Mouse (Mus musculus): ENCODE results near the gene Sptb. TPM values are rescaled to one million over a fixed set of nuclear protein-coding genes. Genes with fewer than 3 reads are reported as not detected.
A peak's percentile ranks its signal among the peaks of the same experiment; 100 is the strongest.

The Sptb gene
- polyA plus RNA-seq, 1 experiment from 2014 or later, result 53.4 TPM

GRCm38 (mm10) chr12:76582841-76583240 is 127.5 kb downstream of the Sptb start:
- ATAC-seq (replicated peaks; ENCODE audit: low FRiP score) (peak; percentile 28; the same call in 1 of the 2 replicates), DNase-seq (ENCODE audit: low spot score) (no peak)
- Histone ChIP-seq H3K4me3 (ENCODE audit: low read depth, low read length) (no peak overlapping the region), H3K4me1 (replicated peaks; ENCODE audit: control insufficient read depth, insufficient read depth, low read length) (peaks cover 3% of the 10 kb centered on the region; the same call in 1 of the 2 replicates), H3K9ac (ENCODE audit: low read depth, low read length) (no peak overlapping the region), H3K4me2 (no peak overlapping the region), H3K36me3 (ENCODE audit: control insufficient read depth, insufficient read depth, low read length) (0 out of 2 replicates have a peak, but pooled peaks cover 1% of the 10 kb centered on the region), H3K27ac (ENCODE audit: low read depth, low read length) (no peak overlapping the region), H3K27me3 (replicated peaks; ENCODE audit: control insufficient read depth, insufficient read depth, low read length) (no peaks in the 10 kb centered on the region), H3K9me3 (ENCODE audit: control insufficient read depth, low read length) (peaks cover 2% of the 10 kb centered on the region; the same call in 1 of the 2 replicates)
- WGBS, result 35% methylated on average over 6 of the region's 6 CpGs

- Histone ChIP-seq H3K9ac (ENCODE audit: low read depth, low read length) (no peak overlapping the region), H3K36me3 (ENCODE audit: control insufficient read depth, insufficient read depth, low read length) (0 out of 2 replicates have a peak, but pooled peaks cover 3% of the 10 kb centered on the region), H3K27ac (ENCODE audit: low read depth, low read length) (no peak overlapping the region), H3K4me3 (ENCODE audit: low read depth, low read length) (no peak overlapping the region), H3K27me3 (replicated peaks; ENCODE audit: control insufficient read depth, insufficient read depth, low read length) (no peaks in the 10 kb centered on the region), H3K4me1 (replicated peaks; ENCODE audit: control insufficient read depth, insufficient read depth, low read length) (peaks cover 3% of the 10 kb centered on the region; the same call in 1 of the 2 replicates), H3K9me3 (ENCODE audit: control insufficient read depth, low read length) (peaks cover 2% of the 10 kb centered on the region; the same call in 1 of the 2 replicates), H3K4me2 (no peak overlapping the region)
- 86% methylated on average over 3 of the region's 3 CpGs for WGBS
- DNase-seq (ENCODE audit: low spot score), result no peak
- ATAC-seq (replicated peaks; ENCODE audit: low FRiP score), result no peak
Measured at GRCm38 (mm10) chr12:76582139-76582538, 128.2 kb downstream of the Sptb start.

GRCm38 (mm10) chr12:76579806-76580205 is 130.5 kb downstream of the Sptb start:
- ATAC-seq (replicated peaks; ENCODE audit: low FRiP score), result no peak
- WGBS, result 67% methylated on average over 1 of the region's 1 CpGs
- peaks cover 7% of the 10 kb centered on the region; the same call in 1 of the 2 replicates for H3K36me3 ChIP-seq (ENCODE audit: control insufficient read depth, insufficient read depth, low read length)

GRCm38 (mm10) chr12:76578465-76578864 is 131.9 kb downstream of the Sptb start:
- peaks cover 7% of the 10 kb centered on the region; the same call in 1 of the 2 replicates for H3K36me3 ChIP-seq (ENCODE audit: control insufficient read depth, insufficient read depth, low read length)
- no peak overlapping the region for H3K27ac ChIP-seq (ENCODE audit: low read depth, low read length)
- WGBS, result 69% methylated on average over 2 of the region's 2 CpGs
- no peaks in the 10 kb centered on the region for H3K9me3 ChIP-seq (ENCODE audit: control insufficient read depth, low read length)
- ATAC-seq (replicated peaks; ENCODE audit: low FRiP score), result no peak
- 0 out of 2 replicates have a peak, but pooled peaks cover 3% of the 10 kb centered on the region for H3K27me3 ChIP-seq (replicated peaks; ENCODE audit: control insufficient read depth, insufficient read depth, low read length)
- no peak overlapping the region for H3K4me3 ChIP-seq (ENCODE audit: low read depth, low read length)
- H3K4me1 ChIP-seq (replicated peaks; ENCODE audit: control insufficient read depth, insufficient read depth, low read length), result peaks cover 8% of the 10 kb centered on the region; the same call in 1 of the 2 replicates
- no peak for DNase-seq (ENCODE audit: low spot score)
- H3K4me2 ChIP-seq, result no peak overlapping the region
- H3K9ac ChIP-seq (ENCODE audit: low read depth, low read length), result no peak overlapping the region

More at GRCm38 (mm10) chr12:76579806-76580205, 130.5 kb downstream of the Sptb start:
- DNase-seq (ENCODE audit: low spot score), result no peak
- no peak overlapping the region for H3K4me2 ChIP-seq
- no peak overlapping the region for H3K9ac ChIP-seq (ENCODE audit: low read depth, low read length)
- no peaks in the 10 kb centered on the region for H3K9me3 ChIP-seq (ENCODE audit: control insufficient read depth, low read length)
- H3K4me1 ChIP-seq (replicated peaks; ENCODE audit: control insufficient read depth, insufficient read depth, low read length), result peaks cover 8% of the 10 kb centered on the region; the same call in 1 of the 2 replicates
- no peaks in the 10 kb centered on the region for H3K27me3 ChIP-seq (replicated peaks; ENCODE audit: control insufficient read depth, insufficient read depth, low read length)
- H3K4me3 ChIP-seq (ENCODE audit: low read depth, low read length), result no peak overlapping the region
- no peak overlapping the region for H3K27ac ChIP-seq (ENCODE audit: low read depth, low read length)

- Histone ChIP-seq H3K9ac (ENCODE audit: low read depth, low read length) (no peak overlapping the region), H3K4me1 (replicated peaks; ENCODE audit: control insufficient read depth, insufficient read depth, low read length) (peaks cover 8% of the 10 kb centered on the region; the same call in 1 of the 2 replicates), H3K4me2 (no peak overlapping the region), H3K27ac (ENCODE audit: low read depth, low read length) (no peak overlapping the region), H3K36me3 (ENCODE audit: control insufficient read depth, insufficient read depth, low read length) (peaks cover 7% of the 10 kb centered on the region; the same call in 1 of the 2 replicates), H3K4me3 (ENCODE audit: low read depth, low read length) (no peak overlapping the region), H3K9me3 (ENCODE audit: control insufficient read depth, low read length) (no peaks in the 10 kb centered on the region), H3K27me3 (replicated peaks; ENCODE audit: control insufficient read depth, insufficient read depth, low read length) (0 out of 2 replicates have a peak, but pooled peaks cover 3% of the 10 kb centered on the region)
- ATAC-seq (replicated peaks; ENCODE audit: low FRiP score) (no peak), DNase-seq (ENCODE audit: low spot score) (no peak)
- WGBS, result 76% methylated on average over 16 of the region's 16 CpGs
Measured at GRCm38 (mm10) chr12:76577858-76578257, 132.5 kb downstream of the Sptb start.

- H3K9me3 ChIP-seq (ENCODE audit: control insufficient read depth, low read length), result no peaks in the 10 kb centered on the region
- H3K27ac ChIP-seq (ENCODE audit: low read depth, low read length), result no peak overlapping the region
- H3K4me1 ChIP-seq (replicated peaks; ENCODE audit: control insufficient read depth, insufficient read depth, low read length), result peaks cover 8% of the 10 kb centered on the region; the same call in 1 of the 2 replicates
- peaks cover 7% of the 10 kb centered on the region; the same call in 1 of the 2 replicates for H3K36me3 ChIP-seq (ENCODE audit: control insufficient read depth, insufficient read depth, low read length)
- 92% methylated on average over 8 of the region's 8 CpGs for WGBS
- ATAC-seq (replicated peaks; ENCODE audit: low FRiP score), result no peak
- no peak overlapping the region for H3K4me3 ChIP-seq (ENCODE audit: low read depth, low read length)
- H3K9ac ChIP-seq (ENCODE audit: low read depth, low read length), result no peak overlapping the region
- DNase-seq (ENCODE audit: low spot score), result no peak
- 0 out of 2 replicates have a peak, but pooled peaks cover 3% of the 10 kb centered on the region for H3K27me3 ChIP-seq (replicated peaks; ENCODE audit: control insufficient read depth, insufficient read depth, low read length)
- no peak overlapping the region for H3K4me2 ChIP-seq
Measured at GRCm38 (mm10) chr12:76576806-76577205, 133.5 kb downstream of the Sptb start.

GRCm38 (mm10) chr12:76576061-76576460 is 134.3 kb downstream of the Sptb start:
- H3K4me1 ChIP-seq (replicated peaks; ENCODE audit: control insufficient read depth, insufficient read depth, low read length), result peaks cover 8% of the 10 kb centered on the region; the same call in 1 of the 2 replicates
- H3K9me3 ChIP-seq (ENCODE audit: control insufficient read depth, low read length), result no peaks in the 10 kb centered on the region
- ATAC-seq (replicated peaks; ENCODE audit: low FRiP score) (peak; percentile 90), DNase-seq (ENCODE audit: low spot score) (no peak)
- H3K4me3 ChIP-seq (ENCODE audit: low read depth, low read length), result no peak overlapping the region
- 47% methylated on average over 9 of the region's 9 CpGs for WGBS
- 0 out of 2 replicates have a peak, but pooled peaks cover 3% of the 10 kb centered on the region for H3K27me3 ChIP-seq (replicated peaks; ENCODE audit: control insufficient read depth, insufficient read depth, low read length)
- H3K4me2 ChIP-seq, result peak overlapping the region; percentile 22; the same call in 1 of the 2 replicates
- H3K27ac ChIP-seq (ENCODE audit: low read depth, low read length), result no peak overlapping the region
- no peak overlapping the region for H3K9ac ChIP-seq (ENCODE audit: low read depth, low read length)
- H3K36me3 ChIP-seq (ENCODE audit: control insufficient read depth, insufficient read depth, low read length), result peaks cover 7% of the 10 kb centered on the region; the same call in 1 of the 2 replicates

GRCm38 (mm10) chr12:76574815-76575214 is 135.5 kb downstream of the Sptb start:
- 0 out of 2 replicates have a peak, but pooled peaks cover 3% of the 10 kb centered on the region for H3K27me3 ChIP-seq (replicated peaks; ENCODE audit: control insufficient read depth, insufficient read depth, low read length)
- no peak overlapping the region for H3K27ac ChIP-seq (ENCODE audit: low read depth, low read length)
- H3K9ac ChIP-seq (ENCODE audit: low read depth, low read length), result no peak overlapping the region
- no peak overlapping the region for H3K4me3 ChIP-seq (ENCODE audit: low read depth, low read length)
- H3K4me2 ChIP-seq, result no peak overlapping the region
- H3K9me3 ChIP-seq (ENCODE audit: control insufficient read depth, low read length), result no peaks in the 10 kb centered on the region
- WGBS, result 87% methylated on average over 6 of the region's 6 CpGs
- H3K4me1 ChIP-seq (replicated peaks; ENCODE audit: control insufficient read depth, insufficient read depth, low read length), result peaks cover 7% of the 10 kb centered on the region; the same call in 1 of the 2 replicates
- no peak for DNase-seq (ENCODE audit: low spot score)
- peaks cover 7% of the 10 kb centered on the region; the same call in 1 of the 2 replicates for H3K36me3 ChIP-seq (ENCODE audit: control insufficient read depth, insufficient read depth, low read length)
- no peak for ATAC-seq (replicated peaks; ENCODE audit: low FRiP score)

GRCm38 (mm10) chr12:76573381-76573780 is 137.0 kb downstream of the Sptb start:
- H3K4me3 ChIP-seq (ENCODE audit: low read depth, low read length), result no peak overlapping the region
- 89% methylated on average over 6 of the region's 6 CpGs for WGBS
- ATAC-seq (replicated peaks; ENCODE audit: low FRiP score), result no peak
- peaks cover 7% of the 10 kb centered on the region; the same call in 1 of the 2 replicates for H3K36me3 ChIP-seq (ENCODE audit: control insufficient read depth, insufficient read depth, low read length)
- H3K9me3 ChIP-seq (ENCODE audit: control insufficient read depth, low read length), result no peaks in the 10 kb centered on the region
- H3K4me1 ChIP-seq (replicated peaks; ENCODE audit: control insufficient read depth, insufficient read depth, low read length), result peaks cover 5% of the 10 kb centered on the region; the same call in 1 of the 2 replicates
- H3K4me2 ChIP-seq, result no peak overlapping the region
- H3K27me3 ChIP-seq (replicated peaks; ENCODE audit: control insufficient read depth, insufficient read depth, low read length), result 0 out of 2 replicates have a peak, but pooled peaks cover 3% of the 10 kb centered on the region
- no peak for DNase-seq (ENCODE audit: low spot score)
- H3K27ac ChIP-seq (ENCODE audit: low read depth, low read length), result no peak overlapping the region
- H3K9ac ChIP-seq (ENCODE audit: low read depth, low read length), result no peak overlapping the region
